Mouse (Mus musculus) ES-E14 (cell line): Measurements from ENCODE around the gene Slc26a1.

Experiments
- CHD2 ChIP-seq: IDR thresholded peaks from 2 replicates; pipeline ENCODE4 v1.6.1; 2014; ENCODE audit warnings: mild to moderate bottlenecking, low read depth, low read length, inconsistent platforms
- HCFC1 ChIP-seq: IDR thresholded peaks from 2 replicates; pipeline ENCODE4 v1.6.1; 2012; ENCODE audit warnings: low read length, inconsistent platforms, borderline replicate concordance; ENCODE audit not compliant: insufficient read depth
- MAFK ChIP-seq: IDR thresholded peaks from 2 replicates; pipeline ENCODE4 v1.6.1; 2014; ENCODE audit warnings: mild to moderate bottlenecking, low read depth, low read length, inconsistent platforms; ENCODE audit not compliant: insufficient read depth
- ZC3H11A ChIP-seq: IDR thresholded peaks from 2 replicates; pipeline ENCODE4 v1.6.1; 2012; ENCODE audit warnings: low read depth, mild to moderate bottlenecking, inconsistent platforms, low read length, borderline replicate concordance
- ZNF384 ChIP-seq: IDR thresholded peaks from 2 replicates; pipeline ENCODE4 v1.6.1; 2012; ENCODE audit warnings: low read depth, low read length, inconsistent platforms

- TF ChIP-seq HCFC1: no peak
- no peak for TF ChIP-seq ZC3H11A
- TF ChIP-seq MAFK: no peak
- TF ChIP-seq CHD2: no peak
- no peak for TF ChIP-seq ZNF384
Measured at GRCm38 (mm10) chr5:108621870-108622269, 53.5 kb downstream of the Slc26a1 start.
